Mouse (Mus musculus): ENCODE measurements around the gene Asf1b. TPM values are rescaled to one million over a fixed set of nuclear protein-coding genes. Genes with fewer than 3 reads are reported as not detected.
A peak's percentile ranks its signal among the peaks of the same experiment; 100 is the strongest.

Gene Asf1b
- 1 to 10 TPM; 2.5 to 3.4 TPM for total RNA-seq (2021)
- 13.6 and 15.4 TPM in 2 replicates for polyA plus RNA-seq (2012; rRNA removed)
- long read RNA-seq, partial matches to known transcripts, result 0 of 3 reads
- long read RNA-seq, other reads (novel, unspliced or antisense), result 0 of 3 reads

GRCm38 (mm10) chr8:83955106-83955957, at the start of gene Asf1b, which contains the start of gene Gm10644:
Asf1b (plus strand) TSS chr8:83955507.
Gm10644 (minus strand) TSS chr8:83955205.
- peak; percentile 99 for DNase-seq

- no peak for DNase-seq
These were observed 46.7 kb upstream of the Asf1b start for GRCm38 (mm10) chr8:83908583-83908982.

- no peak for DNase-seq
These were observed 46.0 kb upstream of the Asf1b start for GRCm38 (mm10) chr8:83909311-83909710.

- no peak for DNase-seq
These were observed 43.2 kb upstream of the Asf1b start for GRCm38 (mm10) chr8:83911809-83912731.

GRCm38 (mm10) chr8:83914232-83914631, 41.1 kb upstream of the Asf1b start:
- no peak for DNase-seq

- no peak for DNase-seq
These were observed 40.4 kb upstream of the Asf1b start for GRCm38 (mm10) chr8:83914860-83915259.

GRCm38 (mm10) chr8:83916015-83916414, 39.3 kb upstream of the Asf1b start:
- no peak for DNase-seq

GRCm38 (mm10) chr8:83917566-83917965, 37.7 kb upstream of the Asf1b start:
- peak; percentile 81 for DNase-seq

- peak; percentile 78 for DNase-seq
These were observed 33.7 kb upstream of the Asf1b start for GRCm38 (mm10) chr8:83921558-83921957.

GRCm38 (mm10) chr8:83922727-83923126, 32.6 kb upstream of the Asf1b start:
- no peak for DNase-seq

GRCm38 (mm10) chr8:83924585-83924984, 30.7 kb upstream of the Asf1b start:
- DNase-seq, result no peak

- DNase-seq, result peak; percentile 89
These were observed 29.0 kb upstream of the Asf1b start for GRCm38 (mm10) chr8:83926266-83926665.

- DNase-seq, result no peak
These were observed 21.1 kb upstream of the Asf1b start for GRCm38 (mm10) chr8:83934222-83934621.

- peak; percentile 66 for DNase-seq
These were observed 20.3 kb upstream of the Asf1b start for GRCm38 (mm10) chr8:83934994-83935393.

GRCm38 (mm10) chr8:83935435-83935834, 19.9 kb upstream of the Asf1b start:
- no peak for DNase-seq

GRCm38 (mm10) chr8:83937645-83938044, 17.7 kb upstream of the Asf1b start:
- DNase-seq, result no peak

GRCm38 (mm10) chr8:83938330-83938729, 17.0 kb upstream of the Asf1b start:
- no peak for DNase-seq

- DNase-seq, result peak; percentile 75
These were observed 14.1 kb upstream of the Asf1b start for GRCm38 (mm10) chr8:83941066-83941677.

GRCm38 (mm10) chr8:83942446-83942845, 12.9 kb upstream of the Asf1b start:
- no peak for DNase-seq

GRCm38 (mm10) chr8:83945540-83945939, 9.8 kb upstream of the Asf1b start:
- DNase-seq, result no peak

GRCm38 (mm10) chr8:83954749-83955105, 580 bp upstream of the Asf1b start:
- DNase-seq, result no peak

- no peak for DNase-seq
These were observed 581 bp downstream of the Asf1b start for GRCm38 (mm10) chr8:83955958-83956218.

Data from adrenal gland, adult 2 months (tissue).